ENCODE assay signal across 10 mouse cellular contexts in the genomic region with DNA sequence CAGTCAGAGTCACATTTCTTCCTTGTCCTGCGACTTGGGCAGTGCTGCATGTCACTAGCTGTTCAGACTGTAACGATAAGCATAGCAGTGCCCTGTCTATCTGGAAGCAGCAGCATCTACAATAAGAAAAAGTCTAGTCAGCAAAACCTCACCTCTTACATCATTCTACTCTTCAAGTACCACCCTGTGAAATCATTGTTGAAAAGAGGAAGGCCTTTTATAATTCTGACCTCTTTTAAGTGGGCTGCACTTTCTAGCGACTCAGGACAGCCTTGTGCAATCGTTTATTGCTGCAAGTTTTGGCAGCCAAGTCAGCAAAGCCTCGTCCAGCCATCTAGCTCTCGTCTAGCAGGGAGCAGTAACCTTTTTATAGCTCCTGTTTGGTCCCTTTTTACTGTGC.
DNase-seq lines count a peak whose midpoint lies in the region; ATAC-seq and TF ChIP-seq lines count a peak whose summit lies in the region.
"Had no signal": no experiment of that assay in that cellular context is flagged by ENCODE, and none has a peak within 500 bp of the region (broad histone marks: within the 10 kb centered on the region; RNA-seq: fewer than 3 reads in every experiment).

No protein-coding gene starts in this region.

- no peak for TF ChIP-seq EP300 in CH12.LX (IDR thresholded peaks at IDR 0.05; ENCODE audit: low read length)

- H3K9ac ChIP-seq in CH12.LX (ENCODE audit: insufficient read depth, low read depth) = no peak overlapping the region
- H3K9ac ChIP-seq in hindbrain, embryonic 13.5 days = no peak overlapping the region
- H3K9ac ChIP-seq: forebrain, embryonic 15.5 days had no signal

- peaks cover 4 to 10% of the 10 kb centered on the region in 2 experiments; a peak in 3 of 4 replicates for H3K4me1 ChIP-seq in CH12.LX (ENCODE audit: control insufficient read depth in 1 of 2, insufficient read depth in 2 of 2)
- H3K4me1 ChIP-seq in lung, adult 2 months (ENCODE audit: control insufficient read depth, insufficient read depth, low read length) = peaks cover 3% of the 10 kb centered on the region
- no peaks in the 10 kb centered on the region for H3K4me1 ChIP-seq in cerebellum, adult 2 months (ENCODE audit: control insufficient read depth, insufficient read depth, low read length)
- H3K4me1 ChIP-seq in hindbrain, embryonic 13.5 days (replicated peaks) = 0 out of 2 replicates have a peak, but pooled peaks cover 8% of the 10 kb centered on the region

- in situ Hi-C loops in CH12.LX (cut with MboI; ENCODE audit: low pct_ligation_motif_present, low pct_unique_long_range_greater_than_20kb, low sequenced_read_pairs) = no loop called here

- no peak for ATAC-seq in hindbrain, embryonic 13.5 days (ENCODE audit: low FRiP score)
- ATAC-seq: forebrain, embryonic 15.5 days had no signal

- H3K27ac ChIP-seq in gastrocnemius, adult 2 months = peak overlapping the region; percentile 80
- no peak overlapping the region for H3K27ac ChIP-seq in CH12.LX (ENCODE audit: insufficient read depth, low read depth)
- H3K27ac ChIP-seq in cerebellum, adult 2 months (ENCODE audit: insufficient read depth, low read length) = no peak overlapping the region
- no peak overlapping the region for H3K27ac ChIP-seq in hindbrain, embryonic 13.5 days
- H3K27ac ChIP-seq: forebrain, embryonic 15.5 days had no signal

- peak overlapping the region; percentile 11 for H3K4me3 ChIP-seq in gastrocnemius, adult 2 months
- no peak overlapping the region for H3K4me3 ChIP-seq in CH12.LX (replicated peaks in 1 of 3; ENCODE audit: low read depth in 2 of 3, low read length in 2 of 3, poor library complexity in 1 of 3)
- H3K4me3 ChIP-seq in lung, adult 2 months (replicated peaks; ENCODE audit: extremely low read depth, low read depth, low read length) = no peak overlapping the region
- H3K4me3 ChIP-seq in cerebellum, adult 2 months (replicated peaks; ENCODE audit: insufficient read depth, low read depth, low read length) = no peak overlapping the region
- H3K4me3 ChIP-seq in hindbrain, embryonic 13.5 days = no peak overlapping the region
- H3K4me3 ChIP-seq: forebrain, embryonic 15.5 days had no signal

- peak; percentile 80 for DNase-seq in gastrocnemius, adult 2 months
- no peak for DNase-seq in gastrocnemius, postnatal 4 days (ENCODE audit: low spot score in 2 of 2)
- DNase-seq in CH12.LX (ENCODE audit: extremely low read depth) = no peak
- peak; percentile 66 for DNase-seq in gastrocnemius, postnatal 25 days
- peak; percentile 45 for DNase-seq in lung, adult 2 months
- DNase-seq in cerebellum, adult 2 months = no peak
- no peak for DNase-seq in left cerebral cortex, adult 18-20 months (ENCODE audit: low spot score in 2 of 2)
- DNase-seq: B cell, adult 2 months had no signal

- no peaks in the 10 kb centered on the region for H3K36me3 ChIP-seq in CH12.LX (replicated peaks in 1 of 2; ENCODE audit: control insufficient read depth in 1 of 2, insufficient read depth in 1 of 2, low read length in 1 of 2)
- no peaks in the 10 kb centered on the region for H3K36me3 ChIP-seq in hindbrain, embryonic 13.5 days
- H3K36me3 ChIP-seq: forebrain, embryonic 15.5 days had no signal

- intact Hi-C loops in gastrocnemius, adult 2 months (cut with DNase I) = loop anchor here (5.0 to 10.0 kb wide), 2 partner anchors 166 to 397 kb away; no protein-coding TSS in a partner anchor

- TF ChIP-seq RAD21 in CH12.LX (IDR thresholded peaks at IDR 0.05; ENCODE audit: low read depth, low read length) = no peak

- H3K4me2 ChIP-seq in CH12.LX (ENCODE audit: insufficient read depth, low read depth, poor library complexity, severe bottlenecking) = no peak overlapping the region
- no peak overlapping the region for H3K4me2 ChIP-seq in hindbrain, embryonic 13.5 days
- H3K4me2 ChIP-seq: forebrain, embryonic 15.5 days had no signal

- no peak for TF ChIP-seq CTCF in gastrocnemius, adult 2 months (IDR thresholded peaks at IDR 0.05)
- no peak for TF ChIP-seq CTCF in CH12.LX (conservative IDR thresholded peaks at IDR 0.05 in 1 of 2, IDR thresholded peaks at IDR 0.05 in 1 of 2; ENCODE audit: low read depth in 2 of 2, low read length in 2 of 2)
- no peak for TF ChIP-seq CTCF in lung, adult 2 months (IDR thresholded peaks at IDR 0.05; ENCODE audit: insufficient read depth, low read length)
- TF ChIP-seq CTCF in cerebellum, adult 2 months (IDR thresholded peaks at IDR 0.05; ENCODE audit: borderline replicate concordance, insufficient read depth, low read depth, low read length) = no peak

- 33% methylated on average over 6 of the region's 6 CpGs for WGBS in lung, adult 2 months
- WGBS in cerebellum, adult 2 months = 46% methylated on average over 6 of the region's 6 CpGs
- WGBS in hindbrain, embryonic 13.5 days = 76% methylated on average over 6 of the region's 6 CpGs

- no peaks in the 10 kb centered on the region for H3K9me3 ChIP-seq in CH12.LX (replicated peaks; ENCODE audit: low read length)
- no peaks in the 10 kb centered on the region for H3K9me3 ChIP-seq in hindbrain, embryonic 13.5 days
- H3K9me3 ChIP-seq: forebrain, embryonic 15.5 days had no signal

- TF ChIP-seq POLR2A in CH12.LX (IDR thresholded peaks at IDR 0.05; ENCODE audit: low read depth, low read length) = no peak
- TF ChIP-seq POLR2A in lung, adult 2 months (IDR thresholded peaks at IDR 0.05; ENCODE audit: borderline replicate concordance, extremely low read depth, low read depth, low read length) = no peak
- TF ChIP-seq POLR2A in cerebellum, adult 2 months (IDR thresholded peaks at IDR 0.05; ENCODE audit: borderline replicate concordance, insufficient read depth, low read length) = no peak

- no peaks in the 10 kb centered on the region for H3K27me3 ChIP-seq in CH12.LX (replicated peaks)
- no peaks in the 10 kb centered on the region for H3K27me3 ChIP-seq in cerebellum, adult 2 months (ENCODE audit: control insufficient read depth, insufficient read depth, low read length)
- H3K27me3 ChIP-seq in hindbrain, embryonic 13.5 days = no peaks in the 10 kb centered on the region
- H3K27me3 ChIP-seq: forebrain, embryonic 15.5 days had no signal

- no peaks in the 10 kb centered on the region for H3K79me2 ChIP-seq in CH12.LX (replicated peaks; ENCODE audit: control insufficient read depth, extremely low read depth, insufficient read depth, poor library complexity, severe bottlenecking)

- dilution Hi-C loops in CH12.LX (cut with MboI; ENCODE audit: extremely low pct_ligation_motif_present, extremely low pct_unique_long_range_greater_than_20kb, low sequenced_read_pairs) = no loop called here

TF ChIP-seq in CH12.LX, 34 proteins besides CTCF, POLR2A, EP300 and RAD21:
- TF ChIP-seq UBTF (IDR thresholded peaks at IDR 0.05; ENCODE audit: low read depth, low read length) (no peak), MAFK (IDR thresholded peaks at IDR 0.05; ENCODE audit: insufficient replicate concordance, low read length) (peak; percentile 78), GABPA (IDR thresholded peaks at IDR 0.05; ENCODE audit: insufficient replicate concordance, low read depth, low read length) (no peak)
TF ChIP-seq in CH12.LX: peak in this region for 1.

Comparison
In these comparisons a context has a peak if more than half of its experiments do, and no peak if none do; other contexts are left out.
1. DNase-seq: peak in gastrocnemius, adult 2 months (single experiment), gastrocnemius, postnatal 25 days (single experiment) and lung, adult 2 months (single experiment); none in gastrocnemius, postnatal 4 days (0 of 2), CH12.LX (single experiment), cerebellum, adult 2 months (0 of 2) and left cerebral cortex, adult 18-20 months (0 of 2).